Mouse (Mus musculus): Measurements from ENCODE around the gene Limch1.
A peak's percentile ranks its signal among the peaks of the same experiment; 100 is the strongest.

Gene Limch1

GRCm38 (mm10) chr5:66785995-66786620 is 40.5 kb downstream of the Limch1 start:
- peak; percentile 39 for DNase-seq (ENCODE audit: low read depth, low spot score)

- peak; percentile 58 for DNase-seq (ENCODE audit: low read depth, low spot score)
These were observed 41.0 kb downstream of the Limch1 start for GRCm38 (mm10) chr5:66786621-66787061.

- DNase-seq (ENCODE audit: low read depth, low spot score), result no peak
These were observed 43.4 kb downstream of the Limch1 start for GRCm38 (mm10) chr5:66789041-66789440.

GRCm38 (mm10) chr5:66791161-66791560 is 45.5 kb downstream of the Limch1 start:
- no peak for DNase-seq (ENCODE audit: low read depth, low spot score)

DNA sequence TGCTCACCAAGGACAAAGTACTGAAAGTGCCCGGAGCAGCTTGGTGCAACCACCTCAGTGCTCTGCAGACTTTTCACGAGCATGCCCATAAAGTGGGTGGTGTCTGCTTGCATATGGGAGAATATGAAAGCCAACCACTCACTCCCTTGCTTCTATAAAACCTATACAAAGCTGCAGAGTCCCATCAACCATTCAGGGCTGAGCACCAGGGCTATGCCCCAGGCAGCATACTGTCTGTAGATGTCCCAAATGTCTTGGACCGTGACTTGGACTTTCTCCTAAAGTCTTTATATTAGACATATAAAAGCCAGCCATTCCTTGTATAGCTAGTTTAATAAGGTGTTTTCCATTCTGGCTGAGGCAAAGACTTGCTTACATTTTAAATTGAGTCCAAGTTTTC is 47.6 kb downstream of the Limch1 start:
- no peak for DNase-seq (ENCODE audit: low read depth, low spot score)

DNA sequence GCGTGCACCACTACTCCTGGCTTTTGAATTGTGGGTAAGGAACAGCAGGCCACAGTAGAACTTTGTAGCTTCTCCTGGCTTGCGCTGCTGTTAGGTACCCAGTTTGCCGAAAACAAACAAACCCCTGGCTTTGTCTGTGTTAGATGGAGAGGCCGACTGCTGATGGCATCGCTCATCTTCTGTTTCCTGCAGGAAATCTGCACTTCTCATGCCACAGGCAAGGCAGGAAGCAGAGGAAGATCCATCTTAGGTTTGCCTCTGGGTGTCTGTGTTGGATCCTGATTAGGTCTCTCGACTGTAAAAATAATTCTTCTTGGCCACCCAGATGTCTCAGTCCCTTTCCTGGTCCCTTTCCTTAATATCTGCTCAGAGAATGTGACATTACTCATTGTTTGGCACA is 51.7 kb downstream of the Limch1 start:
- DNase-seq (ENCODE audit: low read depth, low spot score), result no peak

GRCm38 (mm10) chr5:66798135-66798534 is 52.5 kb downstream of the Limch1 start:
- DNase-seq (ENCODE audit: low read depth, low spot score), result no peak

- no peak for DNase-seq (ENCODE audit: low read depth, low spot score)
These were observed 53.0 kb downstream of the Limch1 start for GRCm38 (mm10) chr5:66798591-66799003.

- no peak for DNase-seq (ENCODE audit: low read depth, low spot score)
These were observed 54.6 kb downstream of the Limch1 start for GRCm38 (mm10) chr5:66800243-66800642.

GRCm38 (mm10) chr5:66800977-66801376 is 55.4 kb downstream of the Limch1 start:
- no peak for DNase-seq (ENCODE audit: low read depth, low spot score)

GRCm38 (mm10) chr5:66802196-66802595 is 56.6 kb downstream of the Limch1 start:
- no peak for DNase-seq (ENCODE audit: low read depth, low spot score)

- DNase-seq (ENCODE audit: low read depth, low spot score), result no peak
These were observed 60.7 kb downstream of the Limch1 start for GRCm38 (mm10) chr5:66806335-66806734.

DNA sequence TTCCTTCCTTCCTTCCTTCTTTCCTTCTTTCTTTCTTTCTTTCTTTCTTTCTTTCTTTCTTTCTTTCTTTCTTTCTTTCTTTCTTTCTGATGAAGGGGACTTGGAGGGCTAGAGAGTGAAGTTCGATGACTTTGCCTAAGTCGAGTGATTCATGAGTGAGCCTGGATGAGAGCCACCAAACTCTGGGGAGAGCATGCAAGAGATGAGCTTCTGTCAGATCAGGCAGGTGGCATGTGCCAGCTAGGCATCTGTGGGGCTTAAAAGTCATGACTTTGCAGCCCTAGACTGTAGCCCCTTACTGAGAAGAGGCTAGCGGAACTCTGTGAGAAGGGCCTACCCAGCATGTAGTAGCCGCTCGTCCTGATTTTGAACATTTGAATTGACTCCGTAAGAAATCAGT is 62.1 kb downstream of the Limch1 start:
- no peak for DNase-seq (ENCODE audit: low read depth, low spot score)

DNA sequence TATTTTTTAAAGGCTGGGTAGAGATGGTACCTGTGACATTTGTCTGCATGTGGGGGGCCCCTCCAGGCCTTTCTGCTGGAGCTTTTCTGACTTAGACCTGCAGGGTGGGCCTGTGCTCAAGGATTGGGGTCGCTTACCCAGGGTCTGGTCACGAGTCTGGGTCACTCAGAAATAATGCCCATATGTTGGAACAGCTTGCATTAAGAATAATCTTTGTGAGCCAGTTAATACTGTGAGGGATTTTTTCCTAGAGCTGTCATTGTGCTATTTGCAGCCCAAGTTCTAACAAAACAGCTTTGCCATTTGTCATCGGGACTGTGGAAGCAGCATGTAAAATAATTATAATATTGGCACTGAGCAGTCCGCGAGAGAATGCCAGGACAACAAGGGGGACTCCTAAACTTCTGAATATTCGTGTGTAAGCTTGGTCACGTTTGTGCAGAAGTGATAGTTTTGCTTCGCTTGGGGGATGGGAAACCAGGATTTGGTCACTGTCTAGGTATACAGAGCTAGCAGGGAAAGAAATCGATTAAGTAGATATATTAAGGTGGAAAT is 63.5 kb downstream of the Limch1 start:
- no peak for DNase-seq (ENCODE audit: low read depth, low spot score)

GRCm38 (mm10) chr5:66810396-66810795 is 64.8 kb downstream of the Limch1 start:
- no peak for DNase-seq (ENCODE audit: low read depth, low spot score)

GRCm38 (mm10) chr5:66814674-66815073 is 69.0 kb downstream of the Limch1 start:
- no peak for DNase-seq (ENCODE audit: low read depth, low spot score)

- no peak for DNase-seq (ENCODE audit: low read depth, low spot score)
These were observed 70.2 kb downstream of the Limch1 start for GRCm38 (mm10) chr5:66815877-66816276.

DNA sequence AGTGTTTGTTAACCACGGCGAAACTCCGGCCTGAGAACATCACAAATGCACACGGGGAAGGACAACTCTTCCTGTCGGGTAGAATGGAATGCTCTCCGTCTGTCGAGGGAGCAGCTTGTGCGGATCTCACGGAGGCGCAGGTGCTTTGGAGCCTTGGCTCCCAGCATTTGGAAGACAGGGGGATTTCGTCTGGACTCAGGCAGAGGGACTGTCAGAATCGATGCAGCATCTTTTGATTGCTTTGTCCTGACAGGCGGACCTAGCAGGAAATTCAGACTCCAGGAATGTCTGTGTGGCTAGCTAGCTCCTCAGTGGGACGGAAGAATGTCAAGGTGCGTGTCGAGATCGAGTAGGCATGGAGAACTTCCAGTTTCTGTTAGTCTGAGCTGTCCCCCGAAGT is 71.1 kb downstream of the Limch1 start:
- no peak for DNase-seq (ENCODE audit: low read depth, low spot score)

DNA sequence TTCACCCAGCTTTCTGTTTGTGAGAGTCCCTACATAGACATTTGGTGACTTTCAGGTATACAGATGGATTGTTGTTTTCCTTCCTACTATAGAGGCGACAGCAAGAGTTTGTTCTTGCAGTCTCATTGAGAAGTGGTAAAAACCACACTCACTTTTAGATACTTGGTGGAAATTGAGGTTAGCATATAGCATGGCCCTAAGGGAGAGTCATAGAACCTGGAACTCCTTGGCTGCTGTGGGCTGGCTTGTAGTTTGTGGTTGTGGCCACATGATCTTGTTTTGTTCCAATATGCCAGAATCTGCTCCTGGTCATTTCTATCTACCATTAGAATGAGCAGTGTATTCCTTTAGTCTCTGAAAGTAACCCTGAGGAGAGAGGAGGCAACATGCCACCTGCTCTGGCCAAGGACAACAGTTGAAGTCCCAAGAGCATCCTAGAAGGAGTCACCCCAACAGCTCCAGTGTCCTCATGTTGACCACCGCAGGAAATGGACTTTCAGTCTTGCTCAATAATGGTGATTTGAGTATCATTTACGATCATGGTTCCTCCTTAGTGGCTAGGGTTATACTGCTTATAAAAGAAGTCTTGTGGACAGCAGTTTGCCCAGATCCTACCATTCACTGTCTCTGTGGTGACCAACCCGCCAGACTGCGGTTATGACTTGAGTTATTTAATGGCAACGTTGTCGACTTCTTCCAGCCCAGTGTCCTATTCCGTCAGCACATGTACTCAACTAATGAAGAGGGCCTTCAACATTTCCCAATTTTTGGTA is 71.7 kb downstream of the Limch1 start:
- DNase-seq (ENCODE audit: low read depth, low spot score), result no peak

DNA sequence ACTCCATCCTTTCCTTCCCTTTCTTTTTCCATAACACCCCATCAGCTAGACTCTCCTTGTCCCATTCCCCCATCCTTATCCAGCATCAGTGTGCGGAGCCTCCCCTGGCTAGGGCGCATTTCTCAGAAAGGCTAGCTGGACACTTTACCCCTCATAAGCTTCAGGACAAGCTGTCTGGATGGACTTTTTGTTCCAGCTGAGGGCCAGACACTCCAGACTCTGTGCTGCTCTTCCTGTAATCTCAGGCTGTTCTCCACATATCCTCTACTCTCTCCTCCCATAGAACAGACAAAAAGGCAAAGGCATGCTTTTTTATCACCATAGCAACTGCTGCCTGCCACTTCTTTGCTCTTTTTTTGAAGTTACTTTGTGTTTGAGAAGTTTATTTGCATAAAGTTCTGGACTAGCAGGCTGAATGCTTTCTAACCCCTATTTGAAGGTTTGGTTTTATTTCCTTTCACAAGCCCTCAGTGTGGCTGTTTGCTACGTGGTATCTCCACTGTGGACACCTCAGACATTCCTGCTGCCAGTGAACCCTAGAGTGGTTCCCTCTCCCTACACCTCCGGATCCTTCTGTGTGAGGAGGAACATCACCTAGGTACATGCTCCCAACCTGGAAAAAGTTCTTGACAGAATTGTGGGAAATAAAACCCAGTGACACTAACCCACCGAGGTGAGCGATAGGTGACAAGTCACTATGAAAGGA is 77.0 kb downstream of the Limch1 start:
- no peak for DNase-seq (ENCODE audit: low read depth, low spot score)

GRCm38 (mm10) chr5:66825586-66825985 is 80.0 kb downstream of the Limch1 start:
- DNase-seq (ENCODE audit: low read depth, low spot score), result no peak

- DNase-seq (ENCODE audit: low read depth, low spot score), result no peak
These were observed 81.2 kb downstream of the Limch1 start for GRCm38 (mm10) chr5:66826844-66827243.
